Mouse (Mus musculus) heart, adult 2 months (tissue): Measurements from ENCODE around the gene Nbea.

Experiments used
- CTCF ChIP-seq: fragments of 200-600 bp; IDR thresholded peaks from 2 replicates; pipeline ENCODE4 v1.8.1; 2022; ENCODE audit warnings: antibody characterized with exemption, mild to moderate bottlenecking, moderate library complexity
- POLR2A ChIP-seq: fragments of 200-500 bp; IDR thresholded peaks from 2 replicates; pipeline ENCODE4 v1.6.1; 2011; ENCODE audit warnings: mild to moderate bottlenecking, low read depth, low read length, control low read depth; ENCODE audit not compliant: insufficient read depth

DNA sequence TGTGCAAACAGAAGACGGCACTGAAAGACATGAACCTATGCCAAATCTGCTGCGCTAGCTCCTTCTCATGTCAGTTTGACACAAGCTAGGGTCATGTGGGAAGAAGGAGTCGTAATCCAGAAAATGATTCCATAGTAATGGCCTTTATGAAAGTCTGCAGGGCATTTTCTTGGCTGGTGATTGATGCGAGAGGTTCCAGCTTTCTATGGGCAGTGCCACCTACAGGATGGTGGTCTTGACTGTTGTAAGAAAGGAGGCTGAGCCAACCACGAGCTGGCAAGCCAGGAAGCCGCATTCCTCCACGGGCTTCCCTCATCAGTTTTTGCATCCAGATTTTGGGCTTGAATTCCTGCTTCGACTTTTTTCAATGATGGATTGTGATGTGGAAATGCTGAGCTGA lies 425.2 kb downstream of the Nbea start:
- TF ChIP-seq CTCF (peak; percentile 11; the same call in 1 of the 2 replicates), POLR2A (no peak)
